Mouse (Mus musculus): ENCODE measurements around the gene Ptges2.

Gene Ptges2

GRCm38 (mm10) chr2:32375317-32375940 lies 20.3 kb upstream of the Ptges2 start:
- no peak for DNase-seq (ENCODE audit: low spot score)

- no peak for DNase-seq (ENCODE audit: low spot score)
Measured at GRCm38 (mm10) chr2:32376963-32377362, 18.7 kb upstream of the Ptges2 start.

- DNase-seq (ENCODE audit: low spot score), result no peak
Measured at GRCm38 (mm10) chr2:32380001-32380500, 15.6 kb upstream of the Ptges2 start.

GRCm38 (mm10) chr2:32381141-32381774 lies 14.4 kb upstream of the Ptges2 start:
- DNase-seq (ENCODE audit: low spot score), result no peak

GRCm38 (mm10) chr2:32381775-32382223 lies 13.9 kb upstream of the Ptges2 start, which contains the start of gene 1110008P14Rik:
Gene 1110008P14Rik, minus strand, starts transcription at chr2:32381938.
- peak; percentile 92 for DNase-seq (ENCODE audit: low spot score)

GRCm38 (mm10) chr2:32382689-32383088 lies 13.0 kb upstream of the Ptges2 start:
- DNase-seq (ENCODE audit: low spot score), result no peak

GRCm38 (mm10) chr2:32387706-32388490 lies 7.8 kb upstream of the Ptges2 start, which contains the start of gene Lcn2:
Gene Lcn2, minus strand, starts transcription at chr2:32388252.
- no peak for DNase-seq (ENCODE audit: low spot score)

GRCm38 (mm10) chr2:32389157-32389556 lies 6.5 kb upstream of the Ptges2 start:
- no peak for DNase-seq (ENCODE audit: low spot score)

- no peak for DNase-seq (ENCODE audit: low spot score)
Measured at GRCm38 (mm10) chr2:32390871-32391270, 4.8 kb upstream of the Ptges2 start.

GRCm38 (mm10) chr2:32392063-32392462 lies 3.6 kb upstream of the Ptges2 start:
- DNase-seq (ENCODE audit: low spot score), result peak; percentile 52

GRCm38 (mm10) chr2:32394973-32395372 lies 723 bp upstream of the Ptges2 start:
- peak; percentile 12 for DNase-seq (ENCODE audit: low spot score)

- DNase-seq (ENCODE audit: low spot score), result peak; percentile 72
Measured at GRCm38 (mm10) chr2:32395946-32396621, 388 bp downstream of the Ptges2 start.

GRCm38 (mm10) chr2:32396695-32397094 lies 999 bp downstream of the Ptges2 start:
- no peak for DNase-seq (ENCODE audit: low spot score)

GRCm38 (mm10) chr2:32404663-32405062 lies 9.0 kb downstream of the Ptges2 start:
- DNase-seq (ENCODE audit: low spot score), result peak; percentile 94

GRCm38 (mm10) chr2:32407144-32407824 lies 11.6 kb downstream of the Ptges2 start:
- DNase-seq (ENCODE audit: low spot score), result no peak

GRCm38 (mm10) chr2:32408429-32409424 lies 13.0 kb downstream of the Ptges2 start:
- no peak for DNase-seq (ENCODE audit: low spot score)

- DNase-seq (ENCODE audit: low spot score), result no peak
Measured at GRCm38 (mm10) chr2:32411407-32411806, 15.7 kb downstream of the Ptges2 start.

GRCm38 (mm10) chr2:32412742-32413531 lies 17.2 kb downstream of the Ptges2 start:
- DNase-seq (ENCODE audit: low spot score), result no peak

GRCm38 (mm10) chr2:32413936-32414335 lies 18.2 kb downstream of the Ptges2 start:
- no peak for DNase-seq (ENCODE audit: low spot score)
